Mouse (Mus musculus) spleen, adult 2 months (tissue): ENCODE results near the gene Ggact. TPM values are rescaled to one million over a fixed set of nuclear protein-coding genes. Genes with fewer than 3 reads are reported as not detected.

Source experiments
- DNase-seq, 2 experiments: peaks; one replicate each; pipeline versions ENCODE4 v3.0.0 to v3.0.0-alpha.2; 2012 to 2021; ENCODE audit warnings: low spot score in 2 of 2, low read depth in 1 of 2
- H3K27ac ChIP-seq: fragments of 200-500 bp; 2 replicates; pipeline ENCODE4 v1.5.1; 2012; ENCODE audit warnings: low read length, inconsistent platforms; ENCODE audit not compliant: insufficient read depth
- H3K27me3 ChIP-seq: fragments of 200-500 bp; 2 replicates; pipeline ENCODE4 v1.6.1; 2012; ENCODE audit warnings: mild to moderate bottlenecking, moderate library complexity, low read length, inconsistent platforms; ENCODE audit not compliant: control insufficient read depth, insufficient read depth
- H3K36me3 ChIP-seq: fragments of 200-500 bp; 2 replicates; pipeline ENCODE4 v1.6.1; 2012; ENCODE audit warnings: mild to moderate bottlenecking, low read length, inconsistent platforms; ENCODE audit not compliant: control insufficient read depth, insufficient read depth
- H3K4me1 ChIP-seq: fragments of 200-500 bp; 2 replicates; pipeline ENCODE4 v1.6.1; 2011; ENCODE audit warnings: inconsistent platforms; ENCODE audit not compliant: control insufficient read depth, insufficient read depth, insufficient read length
- H3K4me3 ChIP-seq: fragments of 200-500 bp; 2 replicates; pipeline ENCODE4 v1.5.1; 2011; ENCODE audit warnings: mild to moderate bottlenecking, inconsistent platforms; ENCODE audit not compliant: insufficient read depth, insufficient read length; ENCODE audit errors: extremely low read depth
- CTCF ChIP-seq: fragments of 200-500 bp; IDR thresholded peaks from 2 replicates; pipeline ENCODE4 v1.5.1; 2011; ENCODE audit warnings: mild to moderate bottlenecking, inconsistent platforms; ENCODE audit not compliant: insufficient read depth, insufficient read length, insufficient replicate concordance; ENCODE audit errors: extremely low read depth
- POLR2A ChIP-seq: fragments of 200-500 bp; IDR thresholded peaks from 2 replicates; pipeline ENCODE4 v1.6.1; 2011; ENCODE audit warnings: low read depth, low read length, inconsistent platforms
- WGBS: fragments of 180-500 bp; shearing (Covaris S2); methylation state at CpG from one replicate; pipeline ENCODE4 v1.1.7; 2018; 5-methylcytosine and 5-hydroxymethylcytosine counted together
- polyA plus RNA-seq: library from polyadenylated mRNA; depleted of rRNA; stranded (reverse); fragments of >200 nt; gene quantifications from 2 replicates; pipeline ENCODE4 v1.2.3, GENCODE M21; 2012

Ggact gene
- polyA plus RNA-seq, 1 experiment, result 24.6 TPM

DNA sequence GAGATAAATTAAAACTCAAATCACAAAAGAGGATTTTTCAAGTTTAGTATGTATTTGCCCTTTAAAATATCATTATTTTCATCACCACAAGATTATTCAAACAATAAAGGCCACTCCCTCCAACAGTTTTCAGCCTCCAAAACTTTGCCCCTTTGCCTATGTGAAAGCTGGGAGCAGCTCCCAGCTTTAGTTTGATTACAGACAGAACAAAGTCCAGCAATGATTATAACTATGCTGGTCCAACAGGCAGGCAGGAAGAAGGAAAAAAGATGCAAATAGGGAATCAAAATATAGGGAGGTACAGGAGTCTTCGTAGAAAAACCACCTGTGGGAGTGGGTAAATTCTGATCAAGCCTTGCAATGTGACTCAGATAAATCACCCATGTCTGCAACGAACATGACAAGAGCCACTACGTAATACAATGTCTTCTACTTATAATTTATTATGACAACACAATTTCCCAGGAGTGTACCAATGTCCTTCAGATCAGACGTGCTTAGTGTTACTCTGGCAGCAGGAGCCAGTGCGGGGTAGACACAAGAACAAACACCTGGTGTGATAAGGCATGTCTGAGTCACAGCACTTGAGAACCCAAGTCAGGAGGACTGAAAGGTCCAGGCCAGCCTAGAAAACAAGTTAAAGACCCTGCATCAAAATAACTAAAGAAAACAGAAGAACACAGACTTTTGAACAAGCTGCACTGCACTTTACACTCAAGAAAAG lies 4.0 kb downstream of the Ggact start:
- H3K4me3 ChIP-seq, result no peak overlapping the region
- no peak for TF ChIP-seq POLR2A
- TF ChIP-seq CTCF, result no peak
- no peak for DNase-seq
- no peaks in the 10 kb centered on the region for H3K27me3 ChIP-seq
- H3K27ac ChIP-seq, result no peak overlapping the region
- no peaks in the 10 kb centered on the region; the same call in 1 of the 2 replicates for H3K4me1 ChIP-seq
- peaks cover 2% of the 10 kb centered on the region; the same call in 1 of the 2 replicates for H3K36me3 ChIP-seq
- 84% methylated on average over 5 of the region's 5 CpGs for WGBS

DNA sequence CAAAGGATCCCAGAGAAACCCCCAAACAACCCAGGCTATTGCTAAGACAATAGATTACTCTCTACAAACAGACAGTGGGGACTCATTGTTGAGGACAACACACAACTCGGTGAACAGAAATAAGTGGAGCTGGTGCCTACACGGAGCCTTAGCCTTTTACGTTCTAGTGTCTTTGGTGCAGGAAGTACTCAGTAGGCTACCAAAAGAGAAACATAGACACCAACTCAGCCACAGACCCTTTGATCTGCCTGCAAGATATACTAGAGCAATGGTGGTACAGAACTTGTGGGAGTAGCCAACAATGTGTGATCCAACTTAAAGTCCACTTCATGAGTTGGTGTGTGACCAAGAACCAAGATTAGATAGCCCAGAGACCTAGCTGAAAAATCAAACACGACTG lies 5.5 kb downstream of the Ggact start:
- Histone ChIP-seq H3K4me1 (no peaks in the 10 kb centered on the region; the same call in 1 of the 2 replicates), H3K27me3 (no peaks in the 10 kb centered on the region), H3K36me3 (peaks cover 2% of the 10 kb centered on the region; the same call in 1 of the 2 replicates), H3K4me3 (no peak overlapping the region), H3K27ac (no peak overlapping the region)
- TF ChIP-seq POLR2A (no peak), CTCF (no peak)
- DNase-seq, result no peak
- WGBS, result 77% methylated on average over 4 of the region's 4 CpGs

DNA sequence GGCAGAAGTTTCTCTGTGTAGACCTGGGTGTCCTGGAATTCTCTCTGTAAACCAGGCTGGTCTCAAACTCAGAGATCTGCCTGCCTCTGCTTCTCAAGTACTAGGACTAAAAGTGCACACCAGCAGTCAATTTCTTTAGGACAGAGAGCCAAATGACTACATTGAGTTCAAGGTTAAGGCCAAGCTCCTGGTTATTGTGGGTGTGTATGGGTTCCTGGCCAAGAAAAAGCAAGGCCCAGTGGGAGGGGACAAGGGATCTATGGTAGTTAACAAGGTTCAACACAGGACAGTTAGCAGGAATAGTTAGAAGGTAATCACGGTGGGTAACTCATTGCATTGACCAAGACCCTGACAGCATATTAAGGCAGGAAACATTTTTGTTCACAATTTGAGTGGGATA lies 8.6 kb downstream of the Ggact start:
- H3K4me3 ChIP-seq, result no peak overlapping the region
- no peak overlapping the region for H3K27ac ChIP-seq
- no peaks in the 10 kb centered on the region for H3K4me1 ChIP-seq
- H3K36me3 ChIP-seq, result peaks cover 2% of the 10 kb centered on the region; the same call in 1 of the 2 replicates
- DNase-seq, result no peak
- 94% methylated on average over 1 of the region's 1 CpGs for WGBS
- TF ChIP-seq POLR2A (no peak), CTCF (no peak)
- H3K27me3 ChIP-seq, result no peaks in the 10 kb centered on the region

DNA sequence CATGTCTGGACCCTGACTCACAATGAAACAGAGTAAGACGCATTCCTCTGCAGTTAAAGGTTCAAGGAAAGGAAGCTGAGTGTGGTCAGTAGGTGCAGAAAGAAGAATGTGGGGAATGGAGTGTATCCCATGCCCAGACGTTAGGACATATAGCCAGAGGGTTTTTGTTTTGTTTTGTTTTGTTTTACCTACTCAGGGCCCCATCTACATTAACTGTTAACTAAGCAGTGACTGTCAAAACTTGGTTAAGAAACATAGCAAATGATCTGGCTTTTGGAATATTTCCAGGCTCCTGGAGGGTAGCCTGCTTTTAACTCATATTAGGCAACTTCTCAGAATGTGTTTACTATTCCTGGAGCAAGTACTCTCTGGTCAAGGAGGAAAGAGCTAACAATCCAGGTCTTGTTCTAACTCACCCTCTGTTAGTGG lies 9.6 kb downstream of the Ggact start:
- no peaks in the 10 kb centered on the region for H3K27me3 ChIP-seq
- WGBS, result 88% methylated on average over 2 of the region's 2 CpGs
- H3K4me1 ChIP-seq, result no peaks in the 10 kb centered on the region
- H3K4me3 ChIP-seq, result no peak overlapping the region
- no peak for DNase-seq
- TF ChIP-seq POLR2A, result no peak
- no peak for TF ChIP-seq CTCF
- no peak overlapping the region for H3K27ac ChIP-seq
- H3K36me3 ChIP-seq, result peaks cover 2% of the 10 kb centered on the region; the same call in 1 of the 2 replicates

DNA sequence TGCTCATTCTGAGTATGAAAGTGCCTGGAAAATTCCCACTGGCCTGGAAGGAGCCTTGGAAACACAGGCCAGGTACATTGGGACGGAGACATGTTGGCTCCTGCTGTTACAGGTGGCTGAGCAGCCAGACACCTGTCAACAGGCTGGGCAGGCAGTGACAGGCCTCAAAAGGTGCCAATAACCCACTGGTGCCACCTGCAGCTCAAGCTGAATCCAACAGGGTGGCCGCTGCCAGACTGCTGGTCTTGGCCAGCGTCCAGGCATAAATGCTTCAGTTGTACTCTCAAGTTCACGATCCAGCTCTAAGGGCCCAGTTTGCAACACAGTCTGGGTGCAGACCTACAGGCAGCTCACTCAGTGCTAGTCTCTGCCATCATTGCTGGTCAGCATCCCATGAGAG lies 10.7 kb downstream of the Ggact start:
- WGBS, result 63% methylated on average over 4 of the region's 4 CpGs
- Histone ChIP-seq H3K27me3 (no peaks in the 10 kb centered on the region), H3K4me1 (no peaks in the 10 kb centered on the region), H3K36me3 (peaks cover 2% of the 10 kb centered on the region; the same call in 1 of the 2 replicates), H3K27ac (peak overlapping the region; percentile 18; the same call in 1 of the 2 replicates), H3K4me3 (no peak overlapping the region)
- DNase-seq, result no peak
- TF ChIP-seq POLR2A (no peak), CTCF (no peak)

DNA sequence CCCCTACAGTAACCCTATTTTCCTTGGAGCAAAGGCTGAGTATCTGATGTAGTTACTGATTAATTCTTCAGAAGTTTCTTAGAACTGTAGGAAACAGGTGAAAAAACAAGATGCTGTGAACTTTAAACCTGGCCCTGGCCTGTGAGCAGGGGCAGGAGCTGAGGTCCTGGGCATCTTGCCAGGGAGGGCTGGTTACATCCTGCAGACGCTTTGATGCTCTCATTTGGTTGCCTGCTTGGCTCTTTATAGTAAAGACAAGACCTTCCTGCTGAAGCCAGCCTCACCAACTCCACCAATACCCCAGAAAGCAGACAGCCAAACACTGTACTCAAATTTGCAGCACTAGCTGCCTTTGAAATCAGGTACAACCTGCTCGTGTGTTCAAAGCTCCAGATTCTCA lies 11.4 kb downstream of the Ggact start:
- no peak for TF ChIP-seq CTCF
- no peak for TF ChIP-seq POLR2A
- DNase-seq, result peak; percentile 45 to 56
- 48% methylated on average over 2 of the region's 2 CpGs for WGBS
- Histone ChIP-seq H3K4me3 (no peak overlapping the region), H3K36me3 (peaks cover 2% of the 10 kb centered on the region; the same call in 1 of the 2 replicates), H3K27me3 (no peaks in the 10 kb centered on the region), H3K27ac (peak overlapping the region; percentile 18; the same call in 1 of the 2 replicates), H3K4me1 (no peaks in the 10 kb centered on the region)

DNA sequence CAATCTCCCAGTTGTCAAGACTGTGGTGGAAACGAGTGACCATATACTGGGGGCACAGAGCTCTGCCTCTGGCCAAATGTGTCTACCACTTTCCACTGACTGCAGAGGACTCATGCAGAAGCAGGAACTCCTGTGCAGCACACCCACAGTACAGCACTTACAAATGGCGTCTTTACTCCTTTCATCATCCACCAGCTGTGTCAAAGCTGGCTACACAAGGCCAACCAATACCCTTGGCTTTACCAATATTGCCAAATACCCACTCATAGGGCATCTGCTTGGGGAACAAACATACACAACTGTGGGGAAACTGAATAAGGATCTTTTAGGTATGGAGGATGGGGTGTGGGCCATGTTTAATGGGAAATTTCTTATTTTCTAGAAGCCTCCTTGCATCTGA lies 11.8 kb downstream of the Ggact start:
- H3K27ac ChIP-seq, result peak overlapping the region; percentile 15; the same call in 1 of the 2 replicates
- peaks cover 2% of the 10 kb centered on the region; the same call in 1 of the 2 replicates for H3K36me3 ChIP-seq
- WGBS, result 77% methylated on average over 2 of the region's 2 CpGs
- TF ChIP-seq CTCF (no peak), POLR2A (no peak)
- DNase-seq, result no peak
- H3K4me3 ChIP-seq, result no peak overlapping the region
- H3K4me1 ChIP-seq, result no peaks in the 10 kb centered on the region
- no peaks in the 10 kb centered on the region for H3K27me3 ChIP-seq
